Mouse (Mus musculus): ENCODE results near the gene Ubac2. TPM values are rescaled to one million over a fixed set of nuclear protein-coding genes. Genes with fewer than 3 reads are reported as not detected.

Gene Ubac2
- polyA plus RNA-seq (2014; fragmentation: Nextera tagmentation; extraction: Ambion mirVana): 67.5 and 72.4 TPM in 2 replicates

DNA sequence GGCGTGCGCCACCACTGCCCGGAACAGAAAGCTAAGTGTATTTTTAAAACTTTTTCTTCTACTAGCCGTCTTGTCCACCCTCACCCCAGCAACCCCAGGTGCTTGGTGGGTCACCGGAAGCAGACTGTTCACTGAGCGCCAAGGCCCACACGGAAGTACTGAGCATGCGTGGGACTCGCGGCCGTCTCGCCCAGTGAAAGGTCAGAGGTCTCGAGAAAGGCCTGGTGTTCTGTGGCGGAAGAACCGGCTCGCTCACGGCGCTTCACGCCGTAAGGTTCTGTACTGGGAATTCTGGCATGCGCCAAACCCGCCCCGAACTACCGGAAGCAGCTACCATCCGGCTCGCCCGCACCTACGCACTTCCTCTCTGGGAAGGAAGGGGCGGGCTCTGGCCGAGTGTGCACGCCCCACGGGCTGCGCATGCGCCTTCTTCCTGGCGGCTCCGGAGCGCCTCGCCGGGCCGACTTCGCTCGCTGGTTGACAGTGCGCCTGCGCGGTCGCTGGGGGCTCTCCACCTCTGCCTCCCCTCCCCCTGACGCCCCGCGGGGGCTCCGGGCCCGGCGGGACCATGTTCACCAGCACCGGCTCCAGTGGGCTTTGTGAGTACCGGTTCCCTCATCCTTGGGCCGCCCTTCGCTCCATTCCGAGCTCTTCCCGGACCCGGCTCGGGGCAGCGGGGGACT, at the start of gene Ubac2:
Gene Ubac2, plus strand, starts transcription at position 445 of the 683 bp plus-strand sequence.
- no peaks in the 10 kb centered on the region for H3K27me3 ChIP-seq (replicated peaks; ENCODE audit: control insufficient read depth, insufficient read depth, low read length)
- H3K27ac ChIP-seq (ENCODE audit: low read depth): peak within 1 kb of the TSS; percentile 95
- peak within 1 kb of the TSS; percentile 82 for H3K9ac ChIP-seq (ENCODE audit: low read length)
- peak within 1 kb of the TSS; percentile 94 for H3K4me3 ChIP-seq (ENCODE audit: low read depth, low read length)
- ATAC-seq (replicated peaks; ENCODE audit: low FRiP score, low TSS enrichment, low read depth) (peak; percentile 98), DNase-seq (ENCODE audit: low spot score) (peak; percentile 96)
- no peaks in the 10 kb centered on the region for H3K9me3 ChIP-seq (ENCODE audit: control insufficient read depth, low read length)
- peaks cover 6% of the 10 kb centered on the region; the same call in 1 of the 2 replicates for H3K4me1 ChIP-seq (replicated peaks; ENCODE audit: control insufficient read depth, insufficient read depth, low read length)
- H3K4me2 ChIP-seq (ENCODE audit: low read length): peak within 1 kb of the TSS; percentile 96
- WGBS: 0% methylated on average over 61 of the region's 61 CpGs
- no peaks in the 10 kb centered on the region for H3K36me3 ChIP-seq (ENCODE audit: control insufficient read depth, insufficient read depth, low read length)

- 86% methylated on average over 4 of the region's 4 CpGs for WGBS
- no peak for ATAC-seq (replicated peaks; ENCODE audit: low FRiP score, low TSS enrichment, low read depth)
- H3K9me3 ChIP-seq (ENCODE audit: control insufficient read depth, low read length): peaks cover 2% of the 10 kb centered on the region; the same call in 1 of the 2 replicates
- no peak overlapping the region for H3K4me2 ChIP-seq (ENCODE audit: low read length)
- no peaks in the 10 kb centered on the region for H3K36me3 ChIP-seq (ENCODE audit: control insufficient read depth, insufficient read depth, low read length)
- no peak overlapping the region for H3K4me3 ChIP-seq (ENCODE audit: low read depth, low read length)
- no peak overlapping the region for H3K9ac ChIP-seq (ENCODE audit: low read length)
- H3K27me3 ChIP-seq (replicated peaks; ENCODE audit: control insufficient read depth, insufficient read depth, low read length): no peaks in the 10 kb centered on the region
- H3K4me1 ChIP-seq (replicated peaks; ENCODE audit: control insufficient read depth, insufficient read depth, low read length): no peaks in the 10 kb centered on the region
- H3K27ac ChIP-seq (ENCODE audit: low read depth): no peak overlapping the region
- DNase-seq (ENCODE audit: low spot score): no peak
Observed at GRCm38 (mm10) chr14:121829816-121830442, 48.5 kb upstream of the Ubac2 start.

- DNase-seq (ENCODE audit: low spot score) (no peak), ATAC-seq (replicated peaks; ENCODE audit: low FRiP score, low TSS enrichment, low read depth) (no peak)
- Histone ChIP-seq H3K4me3 (ENCODE audit: low read depth, low read length) (no peak overlapping the region), H3K36me3 (ENCODE audit: control insufficient read depth, insufficient read depth, low read length) (no peaks in the 10 kb centered on the region), H3K9ac (ENCODE audit: low read length) (no peak overlapping the region), H3K9me3 (ENCODE audit: control insufficient read depth, low read length) (peaks cover 7% of the 10 kb centered on the region), H3K4me2 (ENCODE audit: low read length) (no peak overlapping the region), H3K27me3 (replicated peaks; ENCODE audit: control insufficient read depth, insufficient read depth, low read length) (no peaks in the 10 kb centered on the region), H3K4me1 (replicated peaks; ENCODE audit: control insufficient read depth, insufficient read depth, low read length) (no peaks in the 10 kb centered on the region), H3K27ac (ENCODE audit: low read depth) (no peak overlapping the region)
- WGBS: 75% methylated on average over 2 of the region's 2 CpGs
Observed at GRCm38 (mm10) chr14:121833001-121833520, 45.4 kb upstream of the Ubac2 start.

DNA sequence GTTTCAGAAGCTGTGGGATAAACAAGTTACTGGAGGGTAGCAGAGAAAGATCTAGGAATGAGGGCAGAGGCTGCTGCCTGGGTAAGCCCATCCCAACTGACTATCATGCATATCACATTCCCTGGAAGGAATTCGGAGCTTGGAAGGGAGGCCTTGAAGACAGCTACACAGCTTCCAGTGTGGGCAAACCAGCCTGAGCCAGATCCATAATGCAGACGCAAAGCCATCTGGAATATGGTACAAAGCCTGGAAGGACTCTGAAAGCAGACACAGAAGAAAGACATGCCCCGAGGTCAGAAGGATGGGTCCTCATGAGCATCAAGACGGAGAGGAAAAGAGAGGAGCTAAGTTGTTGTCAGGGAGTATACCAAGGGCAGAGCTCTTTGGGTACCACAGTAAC, 40.3 kb upstream of the Ubac2 start:
- Histone ChIP-seq H3K4me2 (ENCODE audit: low read length) (no peak overlapping the region), H3K27ac (ENCODE audit: low read depth) (no peak overlapping the region), H3K27me3 (replicated peaks; ENCODE audit: control insufficient read depth, insufficient read depth, low read length) (no peaks in the 10 kb centered on the region), H3K4me1 (replicated peaks; ENCODE audit: control insufficient read depth, insufficient read depth, low read length) (no peaks in the 10 kb centered on the region), H3K9ac (ENCODE audit: low read length) (no peak overlapping the region), H3K9me3 (ENCODE audit: control insufficient read depth, low read length) (peaks cover 17% of the 10 kb centered on the region), H3K36me3 (ENCODE audit: control insufficient read depth, insufficient read depth, low read length) (no peaks in the 10 kb centered on the region), H3K4me3 (ENCODE audit: low read depth, low read length) (no peak overlapping the region)
- ATAC-seq (replicated peaks; ENCODE audit: low FRiP score, low TSS enrichment, low read depth) (no peak), DNase-seq (ENCODE audit: low spot score) (no peak)
- 92% methylated on average over 4 of the region's 4 CpGs for WGBS

GRCm38 (mm10) chr14:121840217-121840616, 38.2 kb upstream of the Ubac2 start:
- ATAC-seq (replicated peaks; ENCODE audit: low FRiP score, low TSS enrichment, low read depth) (no peak), DNase-seq (ENCODE audit: low spot score) (no peak)
- H3K9me3 ChIP-seq (ENCODE audit: control insufficient read depth, low read length): peaks cover 17% of the 10 kb centered on the region
- H3K27me3 ChIP-seq (replicated peaks; ENCODE audit: control insufficient read depth, insufficient read depth, low read length): no peaks in the 10 kb centered on the region
- no peak overlapping the region for H3K4me3 ChIP-seq (ENCODE audit: low read depth, low read length)
- no peak overlapping the region for H3K4me2 ChIP-seq (ENCODE audit: low read length)
- WGBS: 92% methylated on average over 8 of the region's 8 CpGs
- H3K4me1 ChIP-seq (replicated peaks; ENCODE audit: control insufficient read depth, insufficient read depth, low read length): no peaks in the 10 kb centered on the region
- no peaks in the 10 kb centered on the region for H3K36me3 ChIP-seq (ENCODE audit: control insufficient read depth, insufficient read depth, low read length)
- no peak overlapping the region for H3K27ac ChIP-seq (ENCODE audit: low read depth)
- no peak overlapping the region for H3K9ac ChIP-seq (ENCODE audit: low read length)

DNA sequence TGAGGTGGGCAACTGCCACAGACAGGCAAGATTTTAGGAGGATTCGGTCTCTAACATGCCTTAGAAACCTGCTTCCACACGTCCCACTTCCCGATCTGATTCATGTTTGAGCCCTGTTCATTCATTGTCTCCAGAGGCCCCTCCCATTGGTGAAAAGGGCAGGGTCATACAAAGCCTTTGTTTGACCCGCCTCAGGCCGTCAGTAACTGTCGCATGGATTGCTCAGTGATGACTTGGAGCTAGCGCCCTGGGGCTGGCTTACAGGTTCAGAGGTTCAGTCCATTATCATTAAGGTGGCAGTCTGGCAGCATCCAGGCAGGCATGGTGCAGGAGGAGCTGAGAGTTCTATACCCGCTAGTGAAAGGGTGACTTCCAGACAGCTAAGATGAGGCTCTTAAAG, 33.9 kb upstream of the Ubac2 start:
- Histone ChIP-seq H3K27ac (ENCODE audit: low read depth) (no peak overlapping the region), H3K4me2 (ENCODE audit: low read length) (no peak overlapping the region), H3K4me3 (ENCODE audit: low read depth, low read length) (no peak overlapping the region), H3K9ac (ENCODE audit: low read length) (no peak overlapping the region), H3K9me3 (ENCODE audit: control insufficient read depth, low read length) (0 out of 2 replicates have a peak, but pooled peaks cover 5% of the 10 kb centered on the region), H3K27me3 (replicated peaks; ENCODE audit: control insufficient read depth, insufficient read depth, low read length) (no peaks in the 10 kb centered on the region), H3K36me3 (ENCODE audit: control insufficient read depth, insufficient read depth, low read length) (no peaks in the 10 kb centered on the region), H3K4me1 (replicated peaks; ENCODE audit: control insufficient read depth, insufficient read depth, low read length) (no peaks in the 10 kb centered on the region)
- DNase-seq (ENCODE audit: low spot score) (no peak), ATAC-seq (replicated peaks; ENCODE audit: low FRiP score, low TSS enrichment, low read depth) (no peak)
- 78% methylated on average over 8 of the region's 8 CpGs for WGBS

GRCm38 (mm10) chr14:121851231-121851630, 27.2 kb upstream of the Ubac2 start:
- H3K27me3 ChIP-seq (replicated peaks; ENCODE audit: control insufficient read depth, insufficient read depth, low read length): no peaks in the 10 kb centered on the region
- H3K4me3 ChIP-seq (ENCODE audit: low read depth, low read length): no peak overlapping the region
- H3K36me3 ChIP-seq (ENCODE audit: control insufficient read depth, insufficient read depth, low read length): no peaks in the 10 kb centered on the region
- H3K9me3 ChIP-seq (ENCODE audit: control insufficient read depth, low read length): no peaks in the 10 kb centered on the region
- ATAC-seq (replicated peaks; ENCODE audit: low FRiP score, low TSS enrichment, low read depth) (no peak), DNase-seq (ENCODE audit: low spot score) (no peak)
- WGBS: 86% methylated on average over 1 of the region's 1 CpGs
- no peak overlapping the region for H3K27ac ChIP-seq (ENCODE audit: low read depth)
- H3K9ac ChIP-seq (ENCODE audit: low read length): no peak overlapping the region
- H3K4me1 ChIP-seq (replicated peaks; ENCODE audit: control insufficient read depth, insufficient read depth, low read length): no peaks in the 10 kb centered on the region
- no peak overlapping the region for H3K4me2 ChIP-seq (ENCODE audit: low read length)

DNA sequence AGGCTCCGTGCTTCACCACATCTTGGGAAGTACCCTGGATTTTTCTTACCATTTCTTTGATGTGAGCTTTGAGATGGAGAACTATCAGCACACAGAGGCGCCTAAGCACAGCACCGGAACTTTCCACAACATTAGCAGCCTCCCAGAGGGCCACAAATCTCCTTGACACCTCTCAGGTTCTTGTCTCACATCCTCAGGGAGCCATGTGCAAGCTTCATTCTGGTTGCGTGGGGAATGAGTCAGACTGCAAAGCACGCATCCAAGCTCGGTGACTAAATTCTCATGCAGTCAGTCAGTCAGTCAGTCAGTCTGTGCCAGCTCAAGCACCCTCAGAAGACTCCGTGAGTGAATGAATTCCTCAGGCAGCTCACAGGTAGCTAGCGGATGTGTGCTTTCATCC, 25.9 kb upstream of the Ubac2 start:
- Histone ChIP-seq H3K4me3 (ENCODE audit: low read depth, low read length) (no peak overlapping the region), H3K27me3 (replicated peaks; ENCODE audit: control insufficient read depth, insufficient read depth, low read length) (no peaks in the 10 kb centered on the region), H3K4me1 (replicated peaks; ENCODE audit: control insufficient read depth, insufficient read depth, low read length) (no peaks in the 10 kb centered on the region), H3K4me2 (ENCODE audit: low read length) (no peak overlapping the region), H3K9me3 (ENCODE audit: control insufficient read depth, low read length) (no peaks in the 10 kb centered on the region), H3K27ac (ENCODE audit: low read depth) (no peak overlapping the region), H3K9ac (ENCODE audit: low read length) (no peak overlapping the region), H3K36me3 (ENCODE audit: control insufficient read depth, insufficient read depth, low read length) (no peaks in the 10 kb centered on the region)
- DNase-seq (ENCODE audit: low spot score): no peak
- no peak for ATAC-seq (replicated peaks; ENCODE audit: low FRiP score, low TSS enrichment, low read depth)
- WGBS: 70% methylated on average over 8 of the region's 8 CpGs
